Mouse (Mus musculus) CH12.LX (cell line): ENCODE results near the gene Max.

ENCODE experiments used
- CTCF ChIP-seq, 2 experiments: IDR thresholded peaks in 1 of 2; conservative IDR thresholded peaks in 1 of 2; 2 replicates each; pipeline ENCODE4 v1.5.1; 2011 to 2012; ENCODE audit warnings: low read depth in 2 of 2, low read length in 2 of 2, improper control_type of control experiment in 1 of 2, inconsistent platforms in 1 of 2, mild to moderate bottlenecking in 1 of 2, moderate library complexity in 1 of 2
- E2F4 ChIP-seq: IDR thresholded peaks from 2 replicates; pipeline ENCODE4 v1.6.1; 2011; ENCODE audit warnings: low read depth, low read length, improper control_type of control experiment; ENCODE audit not compliant: insufficient replicate concordance
- EP300 ChIP-seq: IDR thresholded peaks from 2 replicates; pipeline ENCODE4 v1.6.1; 2011; ENCODE audit warnings: low read length, improper control_type of control experiment
- ETS1 ChIP-seq: conservative IDR thresholded peaks from 2 replicates; pipeline ENCODE4 v1.6.1; 2012; ENCODE audit warnings: low read depth, mild to moderate bottlenecking, inconsistent platforms, low read length, improper control_type of control experiment, moderate library complexity
- HCFC1 ChIP-seq: IDR thresholded peaks from 2 replicates; pipeline ENCODE4 v1.6.1; 2012; ENCODE audit warnings: low read depth, mild to moderate bottlenecking, inconsistent platforms, low read length, improper control_type of control experiment
- IRF4 ChIP-seq: IDR thresholded peaks from 2 replicates; pipeline ENCODE4 v1.6.1; 2014; ENCODE audit warnings: low read depth, mild to moderate bottlenecking, inconsistent platforms, low read length, improper control_type of control experiment
- MAX ChIP-seq: IDR thresholded peaks from 2 replicates; pipeline ENCODE4 v1.6.1; 2011; ENCODE audit warnings: low read length, improper control_type of control experiment
- NRF1 ChIP-seq: IDR thresholded peaks from 2 replicates; pipeline ENCODE4 v1.6.1; 2014; ENCODE audit warnings: low read depth, mild to moderate bottlenecking, inconsistent platforms, low read length, improper control_type of control experiment, moderate library complexity
- POLR2A ChIP-seq: IDR thresholded peaks from 2 replicates; pipeline ENCODE4 v1.6.1; 2011; ENCODE audit warnings: low read depth, mild to moderate bottlenecking, improper control_type of control experiment, low read length
- RCOR1 ChIP-seq: conservative IDR thresholded peaks from 2 replicates; pipeline ENCODE4 v1.6.1; 2012; ENCODE audit warnings: low read depth, mild to moderate bottlenecking, inconsistent platforms, low read length, improper control_type of control experiment
- TCF12 ChIP-seq: IDR thresholded peaks from 2 replicates; pipeline ENCODE4 v1.6.1; 2014; ENCODE audit warnings: low read depth, mild to moderate bottlenecking, inconsistent platforms, low read length, improper control_type of control experiment
- UBTF ChIP-seq: IDR thresholded peaks from 2 replicates; pipeline ENCODE4 v1.6.1; 2012; ENCODE audit warnings: low read depth, mild to moderate bottlenecking, inconsistent platforms, low read length, improper control_type of control experiment, moderate library complexity
- ZC3H11A ChIP-seq: IDR thresholded peaks from 2 replicates; pipeline ENCODE4 v1.6.1; 2012; ENCODE audit warnings: low read depth, mild to moderate bottlenecking, inconsistent platforms, low read length, improper control_type of control experiment

GRCm38 (mm10) chr12:76954698-76955423 is 7.1 kb downstream of the Max start:
- TF ChIP-seq E2F4 (no peak), ETS1 (no peak), TCF12 (no peak), CTCF (conservative IDR thresholded peaks at IDR 0.05 in 1 of 2, IDR thresholded peaks at IDR 0.05 in 1 of 2; ENCODE audit: low read depth in 2 of 2, low read length in 2 of 2) (no peak), MAX (no peak), HCFC1 (no peak), POLR2A (no peak), NRF1 (no peak), EP300 (no peak), RCOR1 (no peak), IRF4 (no peak), ZC3H11A (no peak), UBTF (no peak)
